Mouse (Mus musculus) stomach, embryonic 14.5 days (tissue): ENCODE data around the gene Adgrf1. TPM values are rescaled to one million over a fixed set of nuclear protein-coding genes. Genes with fewer than 3 reads are reported as not detected.
"Not testable (repeated sequence)": the region's sequence is repeated elsewhere in the genome, so short reads cannot be mapped to it uniquely, and the experiment has no call there.

Experiments used
- ATAC-seq: fragments of 200-750 bp; cut with Nextera tagmentation; 2 replicates; pipeline ENCODE4 v1.8.0; 2017; ENCODE audit warnings: low read depth, moderate TSS enrichment; ENCODE audit not compliant: insufficient number of reproducible peaks, insufficient read depth, low FRiP score
- H3K27ac ChIP-seq: fragments of 300-500 bp; sonication (generic); 2 replicates; pipeline ENCODE4 v1.5.1; 2014; ENCODE audit warnings: mild to moderate bottlenecking, low read length, moderate library complexity, mixed read lengths
- H3K27me3 ChIP-seq: fragments of 300-500 bp; sonication (generic); 2 replicates; pipeline ENCODE4 v1.6.1; 2014; ENCODE audit warnings: low read length, control low read depth, mixed read lengths; ENCODE audit not compliant: control insufficient read depth, insufficient read depth
- H3K36me3 ChIP-seq: fragments of 300-500 bp; sonication (generic); 2 replicates; pipeline ENCODE4 v1.6.1; 2014; ENCODE audit warnings: mild to moderate bottlenecking, control low read depth, low read length, moderate library complexity, mixed read lengths; ENCODE audit not compliant: control insufficient read depth, insufficient read depth
- H3K4me1 ChIP-seq: fragments of 300-500 bp; sonication (generic); 2 replicates; pipeline ENCODE4 v1.6.1; 2014; ENCODE audit warnings: low read length, control low read depth, mixed read lengths; ENCODE audit not compliant: control insufficient read depth, insufficient read depth
- H3K4me2 ChIP-seq: fragments of 300-500 bp; sonication (generic); replicated peaks from 2 replicates; pipeline ENCODE4 v1.6.1; 2014; ENCODE audit warnings: low read depth, low read length, control low read depth
- H3K4me3 ChIP-seq: fragments of 300-500 bp; sonication (generic); 2 replicates; pipeline ENCODE4 v1.5.1; 2014; ENCODE audit warnings: low read depth, low read length, control low read depth
- H3K9ac ChIP-seq: fragments of 300-500 bp; sonication (generic); replicated peaks from 2 replicates; pipeline ENCODE4 v1.6.1; 2014; ENCODE audit warnings: low read depth, mild to moderate bottlenecking, control low read depth, low read length, moderate library complexity, mixed read lengths
- H3K9me3 ChIP-seq: fragments of 300-500 bp; sonication (generic); 2 replicates; pipeline ENCODE4 v1.6.1; 2016; ENCODE audit warnings: low read depth, low read length, control low read depth; ENCODE audit not compliant: control insufficient read depth
- WGBS: fragments of 180-500 bp; shearing (Covaris S2); extraction: QIAGEN DNeasy Blood & Tissue Kit; methylation state at CpG from one replicate; pipeline ENCODE4 v1.1.7; 2014; 5-methylcytosine and 5-hydroxymethylcytosine counted together
- polyA plus RNA-seq: library from polyadenylated mRNA; unstranded; fragments of >200 nt; fragmentation: Nextera tagmentation; extraction: Ambion mirVana; gene quantifications from 2 replicates; pipeline ENCODE4 v1.2.1, GENCODE M21; 2014

Gene Adgrf1
- polyA plus RNA-seq, 1 experiment from 2014 or later: not detected

DNA sequence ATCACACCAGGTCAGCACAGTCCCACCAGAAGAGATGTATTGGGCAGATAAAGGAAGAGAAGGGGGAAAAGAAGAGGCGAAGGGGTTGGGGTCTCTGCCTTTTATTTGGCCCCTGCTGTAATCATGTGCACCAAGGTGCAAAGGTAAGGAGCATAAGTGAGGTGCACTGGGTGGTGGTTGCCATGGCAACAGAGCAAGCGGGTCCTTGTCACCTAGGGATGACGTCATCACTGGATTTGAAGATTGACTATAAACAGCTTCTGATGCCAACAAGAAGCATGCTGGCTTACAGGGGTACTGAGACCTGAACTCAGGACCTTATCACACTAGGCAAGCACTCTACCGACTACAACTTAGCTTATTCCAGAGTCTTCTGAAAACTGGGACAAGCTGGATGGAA lies 59.1 kb downstream of the Adgrf1 start:
- 81% methylated on average over 4 of the region's 4 CpGs for WGBS
- Histone ChIP-seq H3K9me3 (no peaks in the 10 kb centered on the region), H3K4me1 (0 out of 2 replicates have a peak, but pooled peaks cover 2% of the 10 kb centered on the region), H3K27me3 (no peaks in the 10 kb centered on the region), H3K4me3 (no peak overlapping the region), H3K27ac (no peak overlapping the region), H3K4me2 (no peak overlapping the region), H3K36me3 (no peaks in the 10 kb centered on the region), H3K9ac (no peak overlapping the region)
- no peak for ATAC-seq

DNA sequence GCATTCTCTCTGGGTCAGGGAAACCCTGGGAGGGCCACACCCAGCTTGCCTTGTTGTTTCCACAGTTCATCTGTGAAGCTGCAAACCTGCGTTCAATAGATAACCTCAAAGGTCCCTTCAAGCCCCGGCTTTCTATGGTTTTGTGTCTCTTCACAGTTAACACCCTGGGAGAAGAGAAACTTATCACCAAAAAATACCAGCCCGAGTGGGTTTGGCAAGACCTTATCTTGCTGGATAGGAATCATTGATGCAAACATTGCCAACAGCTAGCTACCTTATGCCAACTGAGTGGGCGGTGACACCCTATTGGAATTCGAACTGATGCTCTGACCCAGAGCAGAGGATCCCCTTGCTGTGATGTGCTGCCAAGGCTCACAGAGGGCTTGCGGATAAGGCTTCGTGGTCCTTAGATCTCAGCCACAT lies 59.6 kb downstream of the Adgrf1 start:
- 66% methylated on average over 7 of the region's 7 CpGs for WGBS
- ATAC-seq: no peak
- Histone ChIP-seq H3K4me3 (no peak overlapping the region), H3K27ac (no peak overlapping the region), H3K4me2 (no peak overlapping the region), H3K36me3 (no peaks in the 10 kb centered on the region), H3K27me3 (no peaks in the 10 kb centered on the region), H3K4me1 (0 out of 2 replicates have a peak, but pooled peaks cover 2% of the 10 kb centered on the region), H3K9me3 (no peaks in the 10 kb centered on the region), H3K9ac (no peak overlapping the region)

DNA sequence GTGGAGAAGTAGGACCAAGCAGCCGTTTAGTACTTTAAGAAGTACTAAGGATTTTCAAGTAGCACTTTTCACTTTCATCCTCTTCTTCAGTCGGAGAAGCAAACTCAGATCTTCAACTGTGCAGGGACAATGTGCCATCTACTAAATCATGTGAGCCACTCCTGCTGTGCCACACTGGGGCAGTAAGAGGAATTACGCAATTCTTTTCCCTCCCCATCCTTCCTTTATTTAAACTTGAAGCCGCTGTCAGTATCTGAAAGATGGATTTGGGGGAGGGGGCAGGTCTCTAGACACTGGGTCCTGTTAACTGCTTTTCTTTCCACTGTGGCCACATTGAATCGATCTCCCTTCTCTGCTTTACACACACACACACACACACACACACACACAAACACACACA lies 62.6 kb downstream of the Adgrf1 start:
- ATAC-seq: no peak
- no peak overlapping the region for H3K9ac ChIP-seq
- H3K27ac ChIP-seq: no peak overlapping the region
- no peaks in the 10 kb centered on the region for H3K9me3 ChIP-seq
- H3K4me2 ChIP-seq: no peak overlapping the region
- no peaks in the 10 kb centered on the region for H3K27me3 ChIP-seq
- no peak overlapping the region for H3K4me3 ChIP-seq
- 0 out of 2 replicates have a peak, but pooled peaks cover 2% of the 10 kb centered on the region for H3K4me1 ChIP-seq
- H3K36me3 ChIP-seq: no peaks in the 10 kb centered on the region
- WGBS: 28% methylated on average over 5 of the region's 5 CpGs

DNA sequence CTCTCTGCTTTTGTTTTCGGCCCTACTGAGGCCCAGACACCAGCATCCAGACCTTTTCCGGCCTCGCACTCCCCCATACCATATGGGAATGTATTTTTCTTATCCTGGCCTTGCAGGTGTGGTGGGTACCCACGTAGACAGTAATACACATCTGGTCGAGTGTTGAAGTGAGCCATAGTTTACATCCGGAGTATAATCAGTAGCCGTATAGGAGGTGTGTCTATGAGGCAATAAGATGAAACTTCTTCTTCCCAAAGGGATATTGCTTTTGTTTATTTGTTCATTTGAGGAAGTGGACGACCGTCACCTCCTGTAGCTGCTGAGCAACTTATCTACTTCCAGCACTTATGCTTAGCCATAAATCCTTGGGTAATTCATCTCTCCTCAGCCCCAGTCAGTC lies 63.9 kb downstream of the Adgrf1 start:
- Histone ChIP-seq H3K9ac (no peak overlapping the region), H3K9me3 (no peaks in the 10 kb centered on the region), H3K4me1 (0 out of 2 replicates have a peak, but pooled peaks cover 2% of the 10 kb centered on the region), H3K27me3 (no peaks in the 10 kb centered on the region), H3K36me3 (no peaks in the 10 kb centered on the region), H3K4me3 (no peak overlapping the region), H3K27ac (no peak overlapping the region), H3K4me2 (no peak overlapping the region)
- no peak for ATAC-seq
- WGBS: 35% methylated on average over 9 of the region's 9 CpGs

DNA sequence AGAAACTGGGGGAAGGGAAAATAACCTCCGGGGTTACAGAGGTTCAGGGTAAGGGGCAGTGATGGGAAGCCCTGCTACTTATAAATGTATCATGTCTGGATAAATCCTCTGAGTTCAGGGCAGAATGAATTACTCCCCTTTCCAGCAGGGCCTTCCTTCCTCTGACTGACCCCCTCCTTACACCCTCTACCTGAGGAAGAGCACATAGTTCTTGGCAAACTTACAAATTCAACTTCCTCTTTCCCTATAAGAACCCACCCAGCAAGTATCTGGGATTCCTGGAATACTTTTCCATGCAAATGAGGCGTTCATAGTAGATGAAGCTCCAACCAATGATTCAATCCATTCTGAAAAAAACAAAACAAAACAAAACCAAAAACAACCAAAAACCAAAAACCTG lies 67.5 kb downstream of the Adgrf1 start:
- Histone ChIP-seq H3K4me2 (no peak overlapping the region), H3K4me1 (no peaks in the 10 kb centered on the region), H3K27me3 (no peaks in the 10 kb centered on the region), H3K9ac (no peak overlapping the region), H3K36me3 (no peaks in the 10 kb centered on the region), H3K9me3 (no peaks in the 10 kb centered on the region), H3K27ac (no peak overlapping the region), H3K4me3 (no peak overlapping the region)
- 85% methylated on average over 2 of the region's 2 CpGs for WGBS
- no peak for ATAC-seq

DNA sequence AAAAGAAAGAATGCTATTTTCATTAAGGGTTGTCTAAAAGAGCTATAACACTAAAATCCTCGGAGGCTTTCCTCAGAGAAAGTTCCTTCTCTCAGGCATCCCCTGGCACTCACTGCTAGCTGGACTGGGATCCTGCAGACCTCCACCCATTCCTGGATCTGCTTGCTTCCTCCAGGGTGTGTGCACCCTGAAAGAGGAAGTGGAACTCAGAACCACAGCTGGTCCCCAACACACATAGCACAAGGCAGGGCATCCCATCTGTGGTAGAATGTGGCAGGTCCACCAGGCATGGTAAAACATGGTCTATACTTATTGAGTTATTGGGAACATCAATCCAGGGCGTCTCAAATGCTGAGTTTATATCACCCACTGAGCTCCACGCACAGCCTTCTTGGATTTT lies 68.2 kb downstream of the Adgrf1 start:
- WGBS: 83% methylated on average over 3 of the region's 3 CpGs
- Histone ChIP-seq H3K4me3 (no peak overlapping the region), H3K27ac (no peak overlapping the region), H3K9me3 (no peaks in the 10 kb centered on the region), H3K27me3 (no peaks in the 10 kb centered on the region), H3K9ac (no peak overlapping the region), H3K4me1 (no peaks in the 10 kb centered on the region), H3K36me3 (no peaks in the 10 kb centered on the region), H3K4me2 (no peak overlapping the region)
- no peak for ATAC-seq

DNA sequence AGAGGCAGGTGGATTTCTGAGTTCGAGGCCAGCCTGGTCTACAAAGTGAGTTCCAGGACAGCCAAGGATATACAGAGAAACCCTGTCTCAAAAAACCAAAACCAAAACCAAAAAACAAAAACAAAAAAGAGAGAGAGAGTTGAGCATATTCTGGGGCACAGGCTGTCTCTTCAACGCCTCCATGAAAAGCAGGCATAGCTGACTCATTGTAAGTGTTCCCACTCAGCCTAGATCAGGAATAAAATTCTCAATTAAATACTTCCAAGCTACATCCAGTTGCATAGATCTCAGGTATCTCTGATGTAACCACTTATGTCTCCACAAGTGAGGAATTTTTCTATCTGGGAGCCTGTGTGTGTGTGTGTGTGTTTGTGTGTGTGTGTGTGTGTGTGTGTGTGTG lies 76.4 kb downstream of the Adgrf1 start:
- not testable (repeated sequence) for H3K4me1 ChIP-seq, H3K27me3 ChIP-seq, H3K9ac ChIP-seq, H3K4me2 ChIP-seq, H3K36me3 ChIP-seq, H3K27ac ChIP-seq, H3K9me3 ChIP-seq, H3K4me3 ChIP-seq, ATAC-seq
- 92% methylated on average over 2 of the region's 2 CpGs for WGBS

DNA sequence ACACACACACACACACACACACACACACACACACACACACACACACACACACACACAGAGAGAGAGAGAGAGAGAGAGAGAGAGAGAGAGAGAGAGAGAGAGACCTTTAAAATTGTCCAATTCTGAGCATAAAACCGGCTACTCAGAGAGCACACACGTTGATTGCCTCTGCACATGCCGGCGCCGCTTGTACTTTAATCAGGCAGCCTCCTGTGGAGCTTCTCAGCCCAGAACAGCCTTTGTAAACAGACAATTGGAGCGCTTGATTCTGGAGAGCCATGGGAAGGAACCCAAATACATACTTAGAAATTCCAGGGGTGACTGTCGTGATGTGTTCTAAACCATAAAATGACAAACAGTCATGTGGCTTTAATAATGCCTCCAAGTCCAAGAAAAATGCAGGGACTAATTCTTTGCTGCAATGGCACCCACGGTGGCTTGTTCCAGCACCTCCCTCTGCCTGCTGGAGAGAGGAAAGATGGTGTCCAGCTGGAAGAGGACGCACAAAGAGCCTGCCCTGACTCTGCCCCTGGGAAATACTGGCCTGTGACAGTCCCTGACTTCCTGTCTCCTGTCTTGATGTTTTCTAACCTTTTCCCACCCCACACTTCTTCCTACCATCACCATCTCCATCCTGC lies 87.9 kb downstream of the Adgrf1 start:
- Histone ChIP-seq H3K36me3 (no peaks in the 10 kb centered on the region), H3K4me1 (peaks cover 6% of the 10 kb centered on the region; the same call in 1 of the 2 replicates), H3K9ac (no peak overlapping the region), H3K4me2 (no peak overlapping the region), H3K9me3 (no peaks in the 10 kb centered on the region), H3K27me3 (no peaks in the 10 kb centered on the region), H3K4me3 (no peak overlapping the region), H3K27ac (no peak overlapping the region)
- 30% methylated on average over 9 of the region's 9 CpGs for WGBS
- no peak for ATAC-seq
